Mouse (Mus musculus): Measurements from ENCODE around the gene Pnpla2.

- TF ChIP-seq CTCF (conservative IDR thresholded peaks at IDR 0.05; ENCODE audit: low read length) (no peak), POU5F1 (IDR thresholded peaks at IDR 0.05; ENCODE audit: borderline replicate concordance, low read length) (no peak), NANOG (IDR thresholded peaks at IDR 0.05; ENCODE audit: borderline replicate concordance, low read length) (no peak)
Observed at GRCm38 (mm10) chr7:141459301-141459711, 4.3 kb downstream of the Pnpla2 start.
